Mouse (Mus musculus): Measurements from ENCODE around the gene Cog2. TPM values are rescaled to one million over a fixed set of nuclear protein-coding genes. Genes with fewer than 3 reads are reported as not detected.

Gene Cog2
- polyA plus RNA-seq (2012; rRNA removed), result 33.3 and 33.5 TPM in 2 replicates

GRCm38 (mm10) chr8:124520249-124521080 is at the start of gene Cog2:
TSS of gene Cog2 (plus strand) at chr8:124520767.

GRCm38 (mm10) chr8:124569593-124569992 is 49.0 kb downstream of the Cog2 start, which contains the start of gene Agt:
TSS of gene Agt (minus strand) at chr8:124569706.

GRCm38 (mm10) chr8:124575811-124576210 is 55.2 kb downstream of the Cog2 start, which contains the start of gene Capn9:
TSS of gene Capn9 (plus strand) at chr8:124576111.

Other genes starting within 250 kb of the Cog2 start
- 21.4 and 21.8 TPM in 2 replicates for gene Pgbd5, start 81.1 kb upstream of the Cog2 start, polyA plus RNA-seq (2012; rRNA removed)
- gene Agt, start 48.9 kb downstream of the Cog2 start, polyA plus RNA-seq (2012; rRNA removed), result 0.11 and 0.75 TPM in 2 replicates
- gene Capn9, start 55.3 kb downstream of the Cog2 start, polyA plus RNA-seq (2012; rRNA removed), result 0.05 TPM in 1 of 2 replicates, not detected in the other
- 62.7 and 64.4 TPM in 2 replicates for gene 2310022B05Rik, start 142.6 kb downstream of the Cog2 start, polyA plus RNA-seq (2012; rRNA removed)
- gene Ttc13, start 201.2 kb downstream of the Cog2 start, polyA plus RNA-seq (2012; rRNA removed), result 54.3 and 60.8 TPM in 2 replicates
- 40.6 and 41.9 TPM in 2 replicates for gene Arv1, start 201.4 kb downstream of the Cog2 start, polyA plus RNA-seq (2012; rRNA removed)
- 0.47 and 1.9 TPM in 2 replicates for gene Fam89a, start 231.1 kb downstream of the Cog2 start, polyA plus RNA-seq (2012; rRNA removed)